Mouse (Mus musculus) testis, postnatal 10 days (tissue): ENCODE data around the gene Acot7.

Source experiments
- DNase-seq: peaks from one replicate; pipeline ENCODE4 v3.0.0; 2021; ENCODE audit warnings: low spot score

Acot7 gene

DNA sequence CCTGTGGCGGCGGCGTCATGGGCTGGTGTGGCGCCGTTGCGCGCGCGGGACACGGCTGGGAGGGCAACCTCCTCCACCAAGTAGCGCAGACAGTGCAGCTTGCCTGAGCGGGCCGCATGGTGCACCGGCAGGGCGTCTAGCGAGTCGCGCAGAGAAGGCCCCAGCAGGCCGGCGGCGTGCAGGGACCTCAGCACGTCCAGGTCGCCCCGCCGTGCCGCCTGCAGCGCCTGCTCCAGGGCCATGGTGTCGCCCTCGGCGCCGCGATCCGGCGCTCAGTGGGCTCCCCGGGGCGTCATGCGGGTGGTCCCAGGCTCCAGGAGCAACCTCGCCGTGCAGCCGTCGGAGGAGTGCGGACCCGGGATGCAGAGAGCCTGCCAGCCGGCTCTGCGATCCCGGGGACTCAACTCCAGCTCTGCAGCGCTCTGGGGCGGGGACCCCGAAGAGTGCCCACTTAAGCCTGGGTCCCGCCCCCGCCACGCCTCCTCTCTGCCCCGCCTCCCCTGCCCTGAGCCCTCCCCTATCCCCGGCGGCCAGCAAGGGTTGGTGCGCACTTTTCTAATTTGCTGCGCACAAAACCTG, 25.9 kb upstream of the Acot7 start, which contains the start of gene Espn:
TSS of gene Espn (minus strand) at position 406 of the 579 bp plus-strand sequence.
- DNase-seq: peak; percentile 88

GRCm38 (mm10) chr4:152153771-152154177, 24.2 kb upstream of the Acot7 start:
- DNase-seq: peak; percentile 94

DNA sequence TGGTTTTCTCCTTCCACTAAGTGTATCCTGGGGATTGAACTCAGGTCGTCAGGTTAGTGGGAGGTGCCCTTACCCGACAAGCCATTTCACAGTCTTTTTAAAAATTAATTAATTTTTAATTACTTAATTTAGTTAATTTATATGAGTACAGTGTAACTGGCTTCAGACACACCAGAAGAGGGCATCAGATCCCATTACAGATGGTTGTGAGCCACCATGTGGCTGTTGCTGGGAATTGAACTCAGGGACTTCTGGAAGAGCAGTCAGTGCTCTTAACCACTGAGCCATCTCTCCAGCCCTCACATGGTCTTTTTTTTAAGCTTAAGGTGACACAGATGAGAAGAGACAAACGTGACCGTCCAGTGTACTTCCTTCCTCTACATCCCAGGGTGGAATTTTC, 22.9 kb upstream of the Acot7 start:
- no peak for DNase-seq

GRCm38 (mm10) chr4:152157779-152158584, 20.0 kb upstream of the Acot7 start:
- DNase-seq: peak; percentile 74

- no peak for DNase-seq
Measured at GRCm38 (mm10) chr4:152158585-152159284, 19.2 kb upstream of the Acot7 start, which contains the start of gene Hes2. Hes2 (plus strand) TSS chr4:152158867.

- no peak for DNase-seq
Measured at GRCm38 (mm10) chr4:152159285-152159678, 18.7 kb upstream of the Acot7 start.

- no peak for DNase-seq
Measured at GRCm38 (mm10) chr4:152160748-152161147, 17.2 kb upstream of the Acot7 start.

DNA sequence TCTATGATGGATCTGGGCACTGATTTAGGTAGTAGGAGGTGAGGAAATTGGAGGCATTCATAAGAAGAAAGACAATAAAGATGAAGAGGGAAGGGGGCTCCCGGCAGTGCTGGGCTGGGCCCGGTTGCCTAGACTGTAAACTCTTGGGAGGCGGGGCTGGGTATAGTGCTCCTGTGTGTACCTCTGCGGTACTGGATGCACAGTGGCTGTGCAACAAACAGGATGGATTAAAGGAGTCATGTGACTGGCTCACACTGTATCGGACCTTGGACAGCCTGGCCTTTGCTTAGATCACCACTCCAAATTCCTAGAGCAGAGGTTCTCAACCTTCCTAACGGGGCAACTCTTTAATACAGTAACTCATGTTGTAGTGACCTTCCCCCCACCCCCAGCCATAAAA, 16.3 kb upstream of the Acot7 start:
- DNase-seq: no peak

DNA sequence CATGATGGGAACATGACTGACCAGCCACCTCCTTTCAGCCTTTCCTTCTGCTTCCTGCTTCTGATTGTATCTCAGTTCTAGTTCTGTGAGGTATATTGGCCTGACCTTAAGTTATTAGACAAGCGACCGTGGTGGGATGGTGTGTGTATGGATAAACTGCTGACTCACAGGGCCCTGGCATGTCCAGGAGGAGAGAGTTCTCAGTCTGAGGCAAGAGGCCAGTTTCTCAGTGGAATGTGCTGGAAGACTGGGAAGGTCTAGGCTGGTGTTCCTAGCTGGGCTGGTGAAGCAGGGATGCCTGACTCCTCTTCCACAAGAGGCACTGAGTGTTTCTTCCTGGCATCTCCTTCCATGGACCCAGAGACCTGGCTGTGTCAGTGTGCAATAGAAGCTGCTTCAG, 15.2 kb upstream of the Acot7 start:
- no peak for DNase-seq

- DNase-seq: peak; percentile 92
Measured at GRCm38 (mm10) chr4:152165036-152165931, 12.7 kb upstream of the Acot7 start.

DNA sequence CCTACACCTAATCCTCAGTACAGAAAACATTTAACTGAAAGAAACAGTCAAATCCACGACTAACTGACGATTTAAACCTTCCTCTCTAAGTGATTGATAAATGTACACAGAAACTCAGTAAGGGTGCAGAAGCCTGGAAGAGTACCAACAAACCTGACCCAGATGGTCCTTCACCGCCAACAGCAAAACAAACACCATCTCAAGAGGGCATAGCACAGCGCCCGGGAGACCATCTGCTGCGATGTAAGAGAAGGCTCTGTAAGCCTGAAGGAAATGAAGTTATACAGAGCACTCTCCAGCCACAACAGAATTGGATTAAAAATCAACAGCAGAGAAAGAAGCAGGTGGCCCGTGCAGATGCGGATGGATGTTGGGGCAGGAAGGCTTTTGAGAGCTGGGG, 9.9 kb upstream of the Acot7 start:
- no peak for DNase-seq

GRCm38 (mm10) chr4:152169103-152169502, 8.8 kb upstream of the Acot7 start:
- DNase-seq: no peak

- DNase-seq: no peak
Measured at GRCm38 (mm10) chr4:152170286-152170685, 7.6 kb upstream of the Acot7 start.

DNA sequence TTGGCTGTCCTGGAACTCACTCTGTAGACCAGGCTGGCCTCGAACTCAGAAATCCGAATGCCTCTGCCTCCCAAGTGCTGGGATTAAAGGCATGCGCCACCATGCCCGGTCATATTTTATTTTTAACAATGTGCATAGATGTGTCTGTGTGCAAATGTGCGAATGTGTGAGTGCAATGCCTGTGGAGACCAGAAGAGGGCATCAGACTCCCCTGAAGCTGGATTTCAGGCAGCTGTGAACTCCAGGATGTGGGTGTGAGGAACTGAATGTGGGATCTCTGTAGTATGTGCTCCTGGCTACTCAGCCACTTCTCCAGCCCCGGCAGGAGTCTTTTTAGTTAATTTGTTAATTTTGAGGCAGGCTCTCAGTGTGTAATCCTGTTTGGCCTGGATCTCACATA, 6.4 kb upstream of the Acot7 start:
- DNase-seq: no peak

DNA sequence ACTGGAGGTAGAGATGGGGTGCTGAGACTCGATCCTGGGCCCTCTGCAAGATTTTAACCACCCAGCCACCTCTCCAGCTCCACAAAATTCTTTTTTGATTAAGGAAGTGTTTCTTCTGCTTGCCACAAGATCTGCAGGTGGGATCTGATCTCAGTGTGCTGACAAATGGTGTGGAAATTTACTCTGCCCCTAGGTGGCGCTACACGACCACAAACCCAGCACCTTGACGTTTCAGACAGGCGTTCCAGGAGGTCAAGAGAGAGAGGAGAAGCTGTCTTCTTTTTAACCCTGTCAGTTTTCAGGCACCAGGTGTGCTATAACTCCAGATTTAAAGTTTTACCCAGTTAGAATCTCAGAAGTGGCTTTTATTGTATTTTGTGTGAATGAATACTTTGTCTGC, 4.9 kb upstream of the Acot7 start:
- DNase-seq: peak; percentile 85

- DNase-seq: no peak
Measured at GRCm38 (mm10) chr4:152173956-152174355, 4.0 kb upstream of the Acot7 start.

- DNase-seq: no peak
Measured at GRCm38 (mm10) chr4:152176638-152177037, 1.3 kb upstream of the Acot7 start.

GRCm38 (mm10) chr4:152177174-152177536, 779 bp upstream of the Acot7 start:
- no peak for DNase-seq

DNA sequence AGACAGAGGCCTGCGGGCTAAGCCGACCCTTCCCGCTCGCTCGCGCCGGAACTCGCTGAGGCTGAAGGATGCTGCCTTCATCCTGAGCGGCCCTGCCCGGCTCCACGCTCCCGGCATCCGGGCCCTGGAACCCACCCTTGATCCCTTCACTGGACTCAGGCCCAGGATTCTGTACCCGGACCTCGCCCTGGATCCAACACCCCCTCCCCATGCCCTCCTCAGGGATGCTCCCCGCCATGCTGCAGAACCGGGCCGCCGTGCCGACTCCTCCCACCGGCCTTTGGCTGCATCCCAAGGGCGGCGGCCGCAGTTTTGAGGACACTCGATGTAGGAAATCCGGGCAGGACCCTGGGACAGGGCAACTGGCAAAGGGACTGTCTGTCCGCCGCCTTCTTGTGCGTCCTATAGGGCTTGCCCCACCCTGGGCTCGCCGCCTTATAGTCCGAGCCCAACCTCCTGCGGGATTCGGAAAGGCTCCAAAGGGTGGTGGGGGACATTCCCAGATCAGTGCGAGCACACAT, 470 bp downstream of the Acot7 start:
- DNase-seq: peak; percentile 75

GRCm38 (mm10) chr4:152178916-152179705, 1.2 kb downstream of the Acot7 start:
- DNase-seq: no peak
